Mouse (Mus musculus) CD4-positive, CD25-positive, alpha-beta regulatory T cell, adult 2 months (primary cell): ENCODE results near the gene Kcnk3.

ENCODE experiments used
- DNase-seq: peaks from one replicate; pipeline ENCODE4 v3.0.0-alpha.2; 2012; ENCODE audit warnings: low read depth, low spot score

Gene Kcnk3

GRCm38 (mm10) chr5:30613242-30613641, 25.3 kb downstream of the Kcnk3 start:
- no peak for DNase-seq

- no peak for DNase-seq
Observed at GRCm38 (mm10) chr5:30614221-30614620, 26.3 kb downstream of the Kcnk3 start.

GRCm38 (mm10) chr5:30615416-30615815, 27.4 kb downstream of the Kcnk3 start:
- DNase-seq = no peak

DNA sequence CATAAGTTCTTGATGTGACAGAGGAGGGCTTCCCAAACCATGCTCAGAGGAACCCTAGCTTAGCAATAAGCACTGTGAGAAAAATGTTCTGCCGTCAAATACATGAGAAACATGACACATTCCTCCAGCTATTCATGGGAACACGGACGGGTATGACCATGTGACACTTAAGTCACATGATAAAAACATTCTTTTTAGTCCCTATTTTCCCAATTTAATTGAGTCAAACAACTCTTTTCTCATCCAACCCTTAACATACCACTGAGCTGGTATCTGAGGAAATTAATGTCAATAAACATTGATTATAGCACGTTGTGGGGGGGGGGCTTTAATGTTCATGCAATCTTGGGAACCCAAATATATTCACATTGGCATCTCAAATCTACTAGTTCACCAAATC, 27.8 kb downstream of the Kcnk3 start:
- no peak for DNase-seq

- DNase-seq = no peak
Observed at GRCm38 (mm10) chr5:30616644-30617043, 28.7 kb downstream of the Kcnk3 start.

DNA sequence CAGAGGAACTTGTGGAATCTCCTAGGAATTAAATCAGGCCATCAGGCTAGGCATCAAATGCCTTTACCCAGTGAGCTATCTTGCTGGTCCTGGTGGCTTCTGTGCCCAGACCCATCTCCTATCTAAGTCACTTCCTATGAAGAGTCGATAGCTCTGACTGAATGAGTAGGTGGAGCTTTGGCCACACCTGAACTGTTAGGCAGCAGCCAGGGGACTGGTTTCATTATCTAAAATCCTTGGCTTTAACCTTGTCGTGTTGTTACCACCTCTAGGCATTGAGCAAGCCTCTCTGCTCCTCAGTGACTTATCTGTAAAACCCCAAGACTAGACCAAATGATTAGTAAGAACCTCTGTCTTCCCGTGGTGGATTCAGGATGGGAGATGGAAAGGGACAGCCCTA, 29.4 kb downstream of the Kcnk3 start:
- no peak for DNase-seq

DNA sequence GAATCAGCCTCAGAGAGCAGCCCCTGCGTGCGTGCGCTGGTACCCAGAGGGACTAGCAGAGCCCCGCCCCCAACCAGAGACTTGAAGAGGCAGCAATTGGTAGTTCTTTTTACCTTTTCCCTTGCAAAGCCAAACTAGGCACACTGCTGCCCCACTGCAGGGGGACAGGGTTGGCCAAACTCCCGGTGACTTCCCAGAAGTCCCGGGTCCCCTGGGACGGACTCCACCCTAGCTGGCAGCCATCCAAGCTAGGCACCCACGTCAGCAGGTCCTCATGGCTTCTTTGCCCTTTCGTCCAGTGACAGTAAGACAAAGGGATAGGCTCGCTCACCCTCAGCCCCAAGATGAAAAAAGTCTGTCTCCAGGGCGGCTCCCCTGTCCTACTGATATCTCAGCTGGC, 29.9 kb downstream of the Kcnk3 start:
- no peak for DNase-seq

GRCm38 (mm10) chr5:30618376-30619003, 30.5 kb downstream of the Kcnk3 start:
- DNase-seq = no peak

DNA sequence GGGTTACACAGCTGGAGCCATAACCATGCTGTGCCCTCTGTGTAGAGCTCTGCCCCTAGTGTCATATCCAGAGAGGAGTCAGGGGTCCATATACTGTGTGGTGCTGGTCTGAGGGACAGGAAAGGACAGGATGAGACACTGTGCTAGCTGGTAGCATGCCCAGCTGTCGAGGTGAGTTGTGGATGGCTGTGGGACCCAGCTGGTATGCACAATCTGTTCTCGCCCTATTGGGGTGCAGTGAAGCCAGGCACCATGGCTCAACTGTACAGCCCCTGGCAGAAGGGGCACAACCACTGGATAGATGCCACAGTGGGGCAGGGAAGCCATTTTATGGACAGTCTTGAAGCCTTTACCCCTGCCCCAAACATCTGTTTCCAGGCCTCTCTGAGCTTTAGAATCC, 31.2 kb downstream of the Kcnk3 start:
- no peak for DNase-seq

- no peak for DNase-seq
Observed at GRCm38 (mm10) chr5:30620567-30620966, 32.6 kb downstream of the Kcnk3 start.

- DNase-seq = no peak
Observed at GRCm38 (mm10) chr5:30621211-30621790, 33.3 kb downstream of the Kcnk3 start.

DNA sequence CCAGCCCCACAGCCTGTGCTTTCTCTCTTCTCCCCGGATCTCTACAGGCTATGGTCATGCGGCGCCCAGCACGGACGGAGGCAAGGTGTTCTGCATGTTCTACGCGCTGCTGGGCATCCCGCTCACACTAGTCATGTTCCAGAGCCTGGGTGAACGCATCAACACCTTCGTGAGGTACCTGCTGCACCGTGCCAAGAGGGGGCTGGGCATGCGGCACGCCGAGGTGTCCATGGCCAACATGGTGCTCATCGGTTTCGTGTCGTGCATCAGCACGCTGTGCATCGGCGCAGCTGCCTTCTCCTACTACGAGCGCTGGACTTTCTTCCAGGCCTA, 33.8 kb downstream of the Kcnk3 start:
- no peak for DNase-seq

DNA sequence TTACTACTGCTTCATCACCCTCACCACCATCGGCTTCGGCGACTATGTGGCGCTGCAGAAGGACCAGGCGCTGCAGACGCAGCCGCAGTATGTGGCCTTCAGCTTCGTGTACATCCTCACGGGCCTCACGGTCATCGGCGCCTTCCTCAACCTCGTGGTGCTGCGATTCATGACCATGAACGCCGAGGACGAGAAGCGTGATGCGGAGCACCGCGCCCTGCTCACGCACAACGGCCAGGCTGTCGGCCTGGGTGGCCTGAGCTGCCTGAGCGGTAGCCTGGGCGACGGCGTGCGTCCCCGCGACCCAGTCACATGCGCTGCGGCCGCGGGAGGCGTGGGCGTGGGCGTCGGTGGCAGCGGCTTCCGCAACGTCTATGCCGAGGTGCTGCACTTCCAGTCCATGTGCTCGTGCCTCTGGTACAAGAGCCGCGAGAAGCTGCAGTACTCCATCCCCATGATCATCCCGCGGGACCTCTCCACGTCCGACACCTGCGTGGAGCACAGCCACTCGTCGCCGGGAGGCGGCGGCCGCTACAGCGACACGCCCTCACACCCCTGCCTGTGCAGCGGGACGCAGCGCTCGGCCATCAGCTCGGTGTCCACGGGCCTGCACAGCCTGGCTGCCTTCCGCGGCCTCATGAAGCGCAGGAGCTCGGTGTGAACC, 34.3 kb downstream of the Kcnk3 start:
- peak; percentile 68 for DNase-seq

DNA sequence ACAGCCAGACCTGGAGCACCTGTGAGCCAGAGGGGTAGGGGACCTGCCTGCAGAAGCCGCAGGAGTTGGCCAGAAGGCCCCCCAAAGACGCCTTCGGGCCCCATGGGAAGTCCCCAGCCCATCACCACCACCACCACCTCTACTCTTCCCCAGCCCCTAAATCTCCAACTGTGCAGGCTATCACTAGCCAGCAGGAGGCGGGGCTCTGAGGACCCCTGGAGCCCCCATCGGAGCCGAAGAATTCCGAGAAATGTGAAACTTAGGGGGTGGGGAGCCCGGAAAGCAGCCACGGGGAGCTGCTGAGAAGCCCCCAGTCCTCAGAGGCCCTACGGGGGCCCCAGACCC, 34.8 kb downstream of the Kcnk3 start:
- DNase-seq = no peak

DNA sequence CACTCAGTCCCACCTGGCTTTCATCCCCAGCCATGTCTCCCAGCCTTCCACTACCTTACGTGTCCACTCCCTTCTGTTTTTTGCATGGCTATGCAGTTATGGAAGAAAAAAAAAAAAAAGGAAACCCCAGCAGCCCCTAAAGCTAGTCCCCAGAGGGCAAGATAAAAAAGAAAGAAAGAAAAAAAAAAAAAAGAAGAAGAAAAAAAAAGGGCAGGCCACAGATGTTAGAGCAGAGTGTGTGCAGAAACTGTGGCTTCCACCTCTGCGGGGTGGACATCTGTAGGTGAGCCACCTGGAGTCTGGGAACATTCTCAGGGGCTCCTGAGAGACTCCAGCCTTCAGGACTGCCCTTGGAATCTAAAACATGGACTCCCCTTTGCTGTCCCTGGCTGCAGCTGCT, 35.4 kb downstream of the Kcnk3 start:
- no peak for DNase-seq

- no peak for DNase-seq
Observed at GRCm38 (mm10) chr5:30624311-30624710, 36.3 kb downstream of the Kcnk3 start.

DNA sequence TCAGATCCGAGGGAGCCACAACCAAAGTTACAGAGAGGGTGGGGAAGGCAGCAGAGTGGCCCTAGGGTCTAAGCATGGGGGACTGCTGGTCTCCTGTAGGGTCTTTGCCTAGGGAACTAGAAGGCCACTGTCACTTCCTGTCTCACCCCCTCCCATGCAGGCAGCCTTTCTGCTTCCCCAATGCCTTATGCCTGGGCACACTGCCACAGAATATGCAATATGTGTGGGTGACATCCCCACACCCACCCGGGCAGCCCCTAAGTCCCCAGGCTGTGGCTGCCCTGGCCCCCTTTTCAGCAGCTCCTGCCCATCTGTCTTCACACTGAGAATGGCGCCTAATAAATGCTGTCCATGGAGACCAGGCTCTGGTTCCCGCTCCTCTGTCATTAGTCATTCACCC, 36.9 kb downstream of the Kcnk3 start:
- no peak for DNase-seq

- DNase-seq = no peak
Observed at GRCm38 (mm10) chr5:30625379-30625778, 37.4 kb downstream of the Kcnk3 start.

DNA sequence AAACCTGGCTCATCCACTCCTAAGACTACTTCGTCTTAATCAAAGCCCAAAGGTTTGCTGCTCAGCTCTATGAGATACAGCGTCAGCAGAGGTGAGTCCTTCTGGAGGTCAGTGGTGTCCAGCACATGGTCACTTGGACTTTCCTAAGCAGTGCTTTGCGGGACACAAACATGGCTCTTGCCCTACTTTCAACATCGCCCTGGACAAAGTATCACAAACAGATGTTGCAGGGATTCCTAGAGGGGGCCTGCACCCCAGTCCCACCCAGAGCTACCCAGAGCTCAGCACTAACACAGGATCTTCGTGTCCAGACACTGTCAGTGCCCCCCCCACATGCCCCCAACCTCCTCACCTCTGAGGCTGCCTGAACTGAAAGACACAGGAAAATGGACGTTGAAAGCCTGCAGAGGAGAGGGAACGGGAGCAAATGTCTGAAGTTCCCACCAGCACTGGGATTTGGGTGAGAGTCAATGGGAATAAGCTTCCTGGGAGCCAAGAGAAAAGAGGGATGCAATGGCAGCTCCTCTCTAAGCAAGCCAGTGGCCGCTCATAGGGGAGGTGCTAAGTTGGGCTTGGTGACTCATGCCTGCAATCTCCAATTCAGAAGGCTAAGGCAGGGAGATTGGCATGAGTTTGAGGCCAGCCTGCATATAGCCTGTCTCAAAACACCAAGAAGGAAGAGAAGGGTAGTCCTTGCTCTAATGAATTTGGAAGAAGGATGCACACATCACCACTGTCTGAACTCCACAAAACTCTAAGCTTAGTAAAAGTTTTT, 38.5 kb downstream of the Kcnk3 start:
- no peak for DNase-seq

- DNase-seq = no peak
Observed at GRCm38 (mm10) chr5:30628511-30628910, 40.5 kb downstream of the Kcnk3 start.

DNA sequence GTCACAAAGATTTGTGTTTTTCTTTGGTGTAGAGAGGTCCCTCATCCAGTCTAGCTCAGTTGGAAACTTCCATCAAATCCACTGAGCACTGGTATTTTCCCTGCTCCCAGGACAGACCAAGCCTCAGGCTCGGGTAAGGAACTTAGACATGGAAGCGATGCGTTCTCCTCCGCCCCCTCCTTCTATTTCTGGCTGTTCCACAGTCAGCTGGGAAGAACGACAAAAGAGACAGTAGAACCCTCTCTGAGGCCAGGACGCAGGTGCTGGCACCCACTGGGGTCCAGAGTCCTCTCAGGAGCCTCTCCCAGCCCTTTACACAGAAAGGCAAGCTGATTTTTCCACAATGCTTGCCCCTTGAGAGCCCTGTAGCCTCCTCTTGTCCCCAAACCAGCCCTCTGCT, 42.4 kb downstream of the Kcnk3 start:
- DNase-seq = no peak

- DNase-seq = no peak
Observed at GRCm38 (mm10) chr5:30632134-30632533, 44.2 kb downstream of the Kcnk3 start.

- no peak for DNase-seq
Observed at GRCm38 (mm10) chr5:30636994-30637393, 49.0 kb downstream of the Kcnk3 start.
